Mouse (Mus musculus) CH12.LX (cell line): ENCODE results near the gene 4931428F04Rik. TPM values are rescaled to one million over a fixed set of nuclear protein-coding genes. Genes with fewer than 3 reads are reported as not detected.
A peak's percentile ranks its signal among the peaks of the same experiment; 100 is the strongest.
"Not testable (repeated sequence)": the region's sequence is repeated elsewhere in the genome, so short reads cannot be mapped to it uniquely, and the experiment has no call there.

Experiments
- DNase-seq: peaks from one replicate; pipeline ENCODE4 v3.0.0-alpha.2; 2013; ENCODE audit errors: extremely low read depth
- H3K27ac ChIP-seq: 2 replicates; pipeline ENCODE4 v1.5.1; 2012; ENCODE audit warnings: low read depth, mild to moderate bottlenecking, control low read depth, moderate library complexity; ENCODE audit not compliant: insufficient read depth
- H3K27me3 ChIP-seq: replicated peaks from 2 replicates; pipeline ENCODE3; 2012; ENCODE audit warnings: inconsistent platforms
- H3K36me3 ChIP-seq, 2 experiments: replicated peaks in 1 of 2; 2 replicates each; pipeline versions ENCODE3 to v1.6.1; 2012; ENCODE audit warnings: inconsistent platforms in 1 of 2, low read length in 1 of 2, mild to moderate bottlenecking in 1 of 2, mixed read lengths in 1 of 2, moderate library complexity in 1 of 2; ENCODE audit not compliant: control insufficient read depth in 1 of 2, insufficient read depth in 1 of 2
- H3K4me1 ChIP-seq, 2 experiments: 2 replicates each; pipeline ENCODE4 v1.6.1; 2012; ENCODE audit warnings: inconsistent platforms in 1 of 2, moderate library complexity in 1 of 2; ENCODE audit not compliant: insufficient read depth in 2 of 2, control insufficient read depth in 1 of 2
- H3K4me2 ChIP-seq: 2 replicates; pipeline ENCODE4 v1.6.1; 2012; ENCODE audit warnings: low read depth, mild to moderate bottlenecking, control low read depth; ENCODE audit not compliant: poor library complexity, insufficient read depth, severe bottlenecking
- H3K4me3 ChIP-seq, 3 experiments: fragments of 150-350 bp in 1 of 3; sonication (generic) in 1 of 3; replicated peaks in 1 of 3; 2 replicates each; pipeline versions ENCODE3 to v1.5.1; 2011 to 2012; ENCODE audit warnings: low read depth in 2 of 3, low read length in 2 of 3, mild to moderate bottlenecking in 2 of 3, moderate library complexity in 2 of 3, control low read depth in 1 of 3, improper control_type of control experiment in 1 of 3, inconsistent platforms in 1 of 3, mixed read lengths in 1 of 3; ENCODE audit not compliant: poor library complexity in 1 of 3
- H3K79me2 ChIP-seq: replicated peaks from 2 replicates; pipeline ENCODE4 v1.6.1; 2012; ENCODE audit warnings: mild to moderate bottlenecking, moderate library complexity; ENCODE audit not compliant: control insufficient read depth, poor library complexity, insufficient read depth, severe bottlenecking; ENCODE audit errors: extremely low read depth
- H3K9ac ChIP-seq: 2 replicates; pipeline ENCODE4 v1.6.1; 2012; ENCODE audit warnings: low read depth, mild to moderate bottlenecking, control low read depth, moderate library complexity; ENCODE audit not compliant: insufficient read depth
- H3K9me3 ChIP-seq: replicated peaks from 2 replicates; pipeline ENCODE3; 2012; ENCODE audit warnings: low read length, inconsistent platforms, mixed read lengths
- CHD1 ChIP-seq: IDR thresholded peaks from 2 replicates; pipeline ENCODE4 v1.6.1; 2012; ENCODE audit warnings: low read depth, low read length, improper control_type of control experiment, inconsistent platforms
- CHD2 ChIP-seq: IDR thresholded peaks from 2 replicates; pipeline ENCODE4 v1.6.1; 2011; ENCODE audit warnings: low read length, improper control_type of control experiment
- CTCF ChIP-seq, 2 experiments: IDR thresholded peaks in 1 of 2; conservative IDR thresholded peaks in 1 of 2; 2 replicates each; pipeline ENCODE4 v1.5.1; 2011 to 2012; ENCODE audit warnings: low read depth in 2 of 2, low read length in 2 of 2, improper control_type of control experiment in 1 of 2, inconsistent platforms in 1 of 2, mild to moderate bottlenecking in 1 of 2, moderate library complexity in 1 of 2
- EP300 ChIP-seq: IDR thresholded peaks from 2 replicates; pipeline ENCODE4 v1.6.1; 2011; ENCODE audit warnings: low read length, improper control_type of control experiment
- HCFC1 ChIP-seq: IDR thresholded peaks from 2 replicates; pipeline ENCODE4 v1.6.1; 2012; ENCODE audit warnings: low read depth, mild to moderate bottlenecking, inconsistent platforms, low read length, improper control_type of control experiment
- JUN ChIP-seq: IDR thresholded peaks from 2 replicates; pipeline ENCODE4 v1.6.1; 2011; ENCODE audit warnings: low read depth, mild to moderate bottlenecking, low read length, improper control_type of control experiment, moderate library complexity; ENCODE audit not compliant: insufficient read depth
- KAT2A ChIP-seq: IDR thresholded peaks from 2 replicates; pipeline ENCODE4 v1.6.1; 2012; ENCODE audit warnings: low read length, improper control_type of control experiment, inconsistent platforms; ENCODE audit not compliant: insufficient replicate concordance
- MAFK ChIP-seq: IDR thresholded peaks from 2 replicates; pipeline ENCODE4 v1.6.1; 2011; ENCODE audit warnings: low read length, improper control_type of control experiment; ENCODE audit not compliant: insufficient replicate concordance
- MXI1 ChIP-seq: IDR thresholded peaks from 2 replicates; pipeline ENCODE4 v1.6.1; 2011; ENCODE audit warnings: mild to moderate bottlenecking, low read depth, low read length, improper control_type of control experiment
- MYC ChIP-seq: IDR thresholded peaks from 2 replicates; pipeline ENCODE4 v1.6.1; 2011; ENCODE audit warnings: low read depth, mild to moderate bottlenecking, improper control_type of control experiment, low read length
- POLR2A ChIP-seq: IDR thresholded peaks from 2 replicates; pipeline ENCODE4 v1.6.1; 2011; ENCODE audit warnings: low read depth, mild to moderate bottlenecking, improper control_type of control experiment, low read length
- POLR2AphosphoS2 ChIP-seq: IDR thresholded peaks from 2 replicates; pipeline ENCODE4 v1.6.1; 2011; ENCODE audit warnings: low read depth, low read length, improper control_type of control experiment
- RAD21 ChIP-seq: IDR thresholded peaks from 2 replicates; pipeline ENCODE4 v1.6.1; 2011; ENCODE audit warnings: low read depth, mild to moderate bottlenecking, low read length, improper control_type of control experiment, moderate library complexity
- SIN3A ChIP-seq: IDR thresholded peaks from 2 replicates; pipeline ENCODE4 v1.6.1; 2012; ENCODE audit warnings: low read length, improper control_type of control experiment, inconsistent platforms
- SMC3 ChIP-seq: IDR thresholded peaks from 2 replicates; pipeline ENCODE4 v1.6.1; 2011; ENCODE audit warnings: low read depth, low read length, improper control_type of control experiment
- ZC3H11A ChIP-seq: IDR thresholded peaks from 2 replicates; pipeline ENCODE4 v1.6.1; 2012; ENCODE audit warnings: low read depth, mild to moderate bottlenecking, inconsistent platforms, low read length, improper control_type of control experiment
- dilution Hi-C: fragments of 300-500 bp; cut with MboI; formaldehyde crosslinking; loops from 2 replicates; pipeline ENCODE4 v1.14.3; 2020; ENCODE audit warnings: low sequenced_read_pairs; ENCODE audit not compliant: extremely low pct_unique_long_range_greater_than_20kb, extremely low pct_ligation_motif_present
- in situ Hi-C: fragments of 300-500 bp; cut with MboI; formaldehyde crosslinking; loops from 3 replicates; pipeline ENCODE4 v1.14.3; 2019; ENCODE audit warnings: low sequenced_read_pairs, low pct_ligation_motif_present, low pct_unique_long_range_greater_than_20kb, mixed read lengths
- polyA plus RNA-seq: library from polyadenylated mRNA; unstranded; fragments of >175 nt; gene quantifications from 2 replicates; pipeline ENCODE4 v1.2.1, GENCODE M21; 2012; ENCODE audit warnings: low read depth; ENCODE audit not compliant: insufficient read length
- total RNA-seq, 2 experiments: library from RNA; depleted of rRNA; stranded (reverse); fragments of 300-350 nt in 1 of 2; fragments of >200 nt in 1 of 2; gene quantifications; 2 replicates each; pipeline ENCODE4 v1.2.3; 2012 to 2014

The 4931428F04Rik gene
- total and polyA plus RNA-seq, 3 experiments: 2.7 to 9.1 (median 4.7) TPM

DNA sequence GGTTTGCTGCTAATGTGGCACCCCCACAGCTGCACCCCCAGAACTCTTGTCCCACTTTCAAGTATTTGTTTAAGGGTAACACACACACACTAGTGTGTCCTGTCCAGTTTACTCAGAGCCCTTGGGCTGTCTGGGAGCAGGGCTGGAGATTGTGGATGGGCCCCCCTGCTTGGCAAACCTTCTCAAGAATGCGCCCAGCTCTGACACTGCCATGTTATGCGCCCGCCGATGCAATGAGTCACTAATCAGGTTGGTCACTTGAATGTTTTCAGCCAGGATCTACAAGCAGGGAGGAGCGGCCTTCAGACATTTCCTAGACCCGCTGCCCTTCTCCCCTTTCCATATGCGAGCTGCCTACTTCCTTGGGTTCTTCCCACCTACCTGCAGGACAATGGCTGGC is 2.8 kb upstream of the 4931428F04Rik start:
- no peak for DNase-seq
- H3K4me2 ChIP-seq: no peak overlapping the region
- dilution Hi-C loops: no loop called here
- peaks cover 0 to 13% of the 10 kb centered on the region in 2 experiments for H3K36me3 ChIP-seq
- TF ChIP-seq ZC3H11A (no peak), HCFC1 (no peak), KAT2A (no peak), CHD1 (no peak), MXI1 (no peak), POLR2A (no peak), MAFK (no peak), JUN (no peak), SMC3 (no peak), CHD2 (no peak), SIN3A (no peak), POLR2AphosphoS2 (no peak), EP300 (no peak)
- H3K9ac ChIP-seq: no peak overlapping the region
- H3K4me3 ChIP-seq: no peak overlapping the region
- in situ Hi-C loops: loop anchor here (5.0 kb wide), 1 partner anchor 35 kb away; the partner anchor contains the start of gene B3gnt9
- H3K27ac ChIP-seq: no peak overlapping the region
- no peaks in the 10 kb centered on the region for H3K9me3 ChIP-seq
- H3K27me3 ChIP-seq: no peaks in the 10 kb centered on the region
- peaks cover 13 to 40% of the 10 kb centered on the region in 2 experiments for H3K4me1 ChIP-seq
- H3K79me2 ChIP-seq: no peaks in the 10 kb centered on the region

DNA sequence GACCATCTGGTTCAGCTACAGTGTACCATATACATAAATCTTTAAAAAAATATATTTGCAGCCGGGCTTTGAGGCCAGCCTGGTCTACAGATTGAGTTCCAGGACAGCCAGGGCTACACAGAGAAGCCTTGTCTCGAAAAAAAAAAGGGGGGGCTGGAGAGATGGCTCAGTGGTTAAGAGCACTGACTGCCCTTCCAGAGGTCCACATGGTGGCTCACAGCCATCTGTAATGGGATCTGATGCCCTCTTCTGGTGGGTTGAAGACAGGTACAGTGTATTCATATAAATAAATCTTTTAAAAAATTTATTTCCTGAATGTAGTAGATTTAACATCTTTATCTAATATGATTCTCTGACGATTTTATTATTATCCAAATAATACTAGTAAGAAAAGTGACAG is 2.1 kb upstream of the 4931428F04Rik start:
- Histone ChIP-seq H3K4me1 (peaks cover 13 to 40% of the 10 kb centered on the region in 2 experiments), H3K36me3 (peaks cover 0 to 13% of the 10 kb centered on the region in 2 experiments)
- H3K9me3 ChIP-seq, H3K4me3 ChIP-seq, DNase-seq, H3K79me2 ChIP-seq, dilution Hi-C loops, H3K9ac ChIP-seq, H3K27me3 ChIP-seq, H3K27ac ChIP-seq, H3K4me2 ChIP-seq: not testable (repeated sequence)
- in situ Hi-C loops: loop anchor here (5.0 kb wide), 1 partner anchor 35 kb away; the partner anchor contains the start of gene B3gnt9
- TF ChIP-seq CTCF (conservative IDR thresholded peaks at IDR 0.05 in 1 of 2, IDR thresholded peaks at IDR 0.05 in 1 of 2; ENCODE audit: low read depth in 2 of 2, low read length in 2 of 2) (peak in 1 of 2 experiments; percentile 42; a peak in 2 of 4 replicates), MYC (peak; percentile 64; the same call in 1 of the 2 replicates), RAD21 (peak; percentile 12)

DNA sequence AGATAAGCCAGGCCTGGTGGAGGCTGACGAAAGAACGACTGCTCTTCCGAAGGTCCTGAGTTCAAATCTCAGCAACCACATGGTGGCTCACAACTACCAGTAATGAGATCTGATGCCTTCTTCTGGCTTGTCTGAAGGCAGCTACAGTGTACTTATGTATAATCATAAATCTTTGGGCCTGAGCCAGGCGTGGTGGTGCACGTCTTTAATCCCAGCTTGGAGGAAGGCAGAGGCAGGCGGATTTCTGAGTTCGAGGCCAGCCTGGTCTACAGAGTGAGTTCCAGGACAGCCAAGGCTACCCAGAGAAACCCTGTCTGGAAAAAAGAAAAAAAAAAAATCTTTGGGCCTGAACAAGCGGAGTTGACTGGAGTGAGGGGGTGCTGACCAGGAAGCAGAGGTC is 1.7 kb upstream of the 4931428F04Rik start:
- H3K9me3 ChIP-seq, H3K27me3 ChIP-seq, H3K4me2 ChIP-seq, dilution Hi-C loops, DNase-seq, H3K4me3 ChIP-seq, H3K27ac ChIP-seq, H3K9ac ChIP-seq, H3K79me2 ChIP-seq: not testable (repeated sequence)
- in situ Hi-C loops: loop anchor here (5.0 kb wide), 1 partner anchor 34 kb away; the partner anchor contains the start of gene B3gnt9
- Histone ChIP-seq H3K4me1 (peaks cover 13 to 40% of the 10 kb centered on the region in 2 experiments), H3K36me3 (peaks cover 0 to 15% of the 10 kb centered on the region in 2 experiments)
